Mouse (Mus musculus) erythroblast, embryonic 14.5 days (primary cell): ENCODE measurements around the gene Rpl27. TPM values are rescaled to one million over a fixed set of nuclear protein-coding genes. Genes with fewer than 3 reads are reported as not detected.
A peak's percentile ranks its signal among the peaks of the same experiment; 100 is the strongest.
"Not testable (repeated sequence)": the region's sequence is repeated elsewhere in the genome, so short reads cannot be mapped to it uniquely, and the experiment has no call there.

Source experiments
- H3K27me3 ChIP-seq: 2 replicates; pipeline ENCODE4 v1.6.1; 2012; ENCODE audit warnings: inconsistent platforms; ENCODE audit not compliant: control insufficient read depth
- H3K36me3 ChIP-seq: 2 replicates; pipeline ENCODE4 v1.6.1; 2012; ENCODE audit warnings: mild to moderate bottlenecking, inconsistent platforms; ENCODE audit not compliant: control insufficient read depth
- H3K4me1 ChIP-seq: 2 replicates; pipeline ENCODE4 v1.6.1; 2012; ENCODE audit warnings: inconsistent platforms; ENCODE audit not compliant: control insufficient read depth
- H3K4me3 ChIP-seq: replicated peaks from 2 replicates; pipeline ENCODE3; 2012; ENCODE audit warnings: moderate library complexity, mild to moderate bottlenecking, inconsistent platforms
- H3K9me3 ChIP-seq: 2 replicates; pipeline ENCODE4 v1.6.1; 2012; ENCODE audit warnings: low read length, inconsistent platforms, mixed read lengths; ENCODE audit not compliant: control insufficient read depth
- GATA1 ChIP-seq: IDR thresholded peaks from 2 replicates; pipeline ENCODE4 v1.6.1; 2012; ENCODE audit warnings: low read length, inconsistent platforms, mixed read lengths
- TAL1 ChIP-seq: IDR thresholded peaks from 3 replicates; pipeline ENCODE4 v1.6.1; 2012; ENCODE audit warnings: low read length, inconsistent platforms, mixed read lengths
- polyA plus RNA-seq: library from polyadenylated mRNA; stranded (reverse); fragments of >175 nt; gene quantifications from 2 replicates; pipeline ENCODE4 v1.2.3, GENCODE M21; 2012

Gene Rpl27
- polyA plus RNA-seq, 1 experiment: 28.9 TPM

DNA sequence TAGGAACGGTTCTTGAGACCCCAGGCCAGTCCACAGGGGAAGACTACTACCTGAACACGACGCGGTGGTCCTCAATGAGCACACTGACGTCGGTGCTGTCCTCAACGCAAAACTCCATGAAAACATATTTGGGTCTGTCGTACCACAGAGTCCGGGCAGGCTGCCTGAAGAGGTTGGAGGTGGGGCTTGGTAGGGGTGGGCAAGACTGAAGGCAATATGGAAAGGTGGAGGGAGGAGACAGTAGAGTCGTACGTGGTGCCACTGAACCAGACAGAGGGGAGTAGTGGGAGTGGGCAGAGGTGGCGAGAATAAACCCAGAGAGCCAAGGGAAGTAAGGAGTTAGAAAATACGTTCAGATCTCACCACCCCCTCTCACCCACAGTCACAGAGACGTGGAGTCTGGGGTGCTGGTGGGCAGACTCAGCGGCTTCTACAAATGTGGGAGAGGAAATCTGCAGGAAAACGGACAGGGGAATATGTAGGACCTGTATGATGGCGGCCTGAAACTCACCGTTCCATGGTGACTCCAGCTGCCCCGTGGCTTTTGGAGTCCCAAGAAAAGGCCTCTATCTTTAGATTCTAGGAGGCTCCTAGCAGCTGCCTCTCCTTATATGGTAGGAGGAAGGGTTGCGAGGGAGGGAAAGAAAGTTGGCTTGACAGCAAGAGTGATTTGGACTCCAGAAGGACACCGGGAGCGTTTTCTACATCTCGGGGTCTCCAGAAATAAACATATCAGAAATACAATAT lies 17.8 kb upstream of the Rpl27 start, which contains the start of gene Gm27029:
Gm27029 (minus strand) TSS at position 692 of the 747 bp plus-strand sequence.
- H3K4me3 ChIP-seq: peak within 1 kb of the TSS; percentile 81
- no peak for TF ChIP-seq GATA1
- no peak for TF ChIP-seq TAL1
- peaks cover 41% of the 10 kb centered on the region for H3K4me1 ChIP-seq
- no peaks in the 10 kb centered on the region for H3K9me3 ChIP-seq
- H3K36me3 ChIP-seq: peaks cover 9% of the 10 kb centered on the region
- peaks cover 8% of the 10 kb centered on the region; the same call in 1 of the 2 replicates for H3K27me3 ChIP-seq

DNA sequence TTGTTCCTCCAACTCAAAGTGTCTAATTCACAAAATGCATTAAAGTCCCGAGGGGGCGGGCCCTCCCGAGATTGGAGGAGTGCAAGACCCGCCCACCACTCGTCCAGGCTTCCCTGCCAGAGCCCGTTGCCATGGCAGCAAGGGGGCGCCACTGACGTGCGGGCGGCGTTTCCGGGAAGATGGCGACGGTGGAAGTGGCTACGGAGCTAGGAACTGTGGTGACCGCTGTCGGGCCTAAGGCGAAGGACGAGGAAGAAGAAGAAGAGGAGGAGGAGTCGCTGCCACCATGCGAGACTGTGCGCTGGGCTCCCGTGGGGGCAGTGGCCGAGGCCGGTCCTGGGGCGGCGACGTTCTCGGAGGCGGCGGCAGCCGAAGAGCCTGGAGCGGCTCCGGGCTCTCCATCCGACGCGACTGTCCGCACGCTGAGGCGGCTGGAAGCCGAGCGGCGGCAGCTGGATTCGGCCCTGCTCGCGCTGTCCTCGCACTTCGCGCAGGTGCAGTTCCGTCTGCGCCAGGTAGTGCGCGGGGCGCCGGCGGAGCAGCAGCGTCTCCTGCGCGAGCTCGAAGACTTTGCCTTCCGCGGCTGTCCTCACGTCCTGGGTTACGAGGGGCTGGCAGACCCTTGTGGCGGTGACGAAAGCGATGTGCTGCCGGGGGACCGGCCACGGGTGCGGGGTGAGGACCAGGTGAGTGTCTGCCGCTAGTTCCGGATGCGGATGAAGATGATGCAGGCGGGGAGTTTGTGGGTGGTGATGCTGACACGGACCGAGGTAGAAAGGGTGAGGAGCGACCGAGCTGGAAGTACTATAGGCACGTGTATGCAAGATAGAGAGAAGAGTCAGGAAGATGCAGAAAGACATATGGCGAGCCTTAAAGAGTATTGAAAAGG lies 16.9 kb upstream of the Rpl27 start, which contains the start of the genes Rundc1 and Ptges3l:
Rundc1 (plus strand) TSS at position 161 of the 889 bp plus-strand sequence.
Ptges3l (minus strand) TSS at position 409 of the 889 bp plus-strand sequence.
- H3K4me3 ChIP-seq: peak within 1 kb of the TSS; percentile 81
- TF ChIP-seq GATA1 (no peak), TAL1 (no peak)
- peaks cover 37% of the 10 kb centered on the region for H3K4me1 ChIP-seq

DNA sequence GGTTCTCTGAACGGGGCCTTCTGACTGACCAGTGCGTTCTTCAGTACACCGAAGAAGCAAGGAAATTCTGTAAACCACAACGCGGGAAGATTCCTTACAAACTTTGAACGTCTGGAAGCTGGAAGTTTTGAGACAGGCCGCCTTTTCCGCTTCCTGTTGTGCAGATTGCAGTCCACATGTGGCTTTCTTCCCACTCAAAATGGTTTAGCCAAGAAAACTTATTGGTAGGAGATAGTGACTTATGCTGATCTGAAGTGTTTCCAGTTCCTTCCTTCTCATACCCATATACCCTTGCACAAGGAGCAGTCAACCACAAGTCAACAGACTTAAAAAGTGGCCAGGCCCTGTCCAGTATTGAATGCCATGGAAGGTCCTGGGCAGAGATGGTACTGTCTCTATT lies 15.9 kb upstream of the Rpl27 start:
- H3K4me3 ChIP-seq: peak overlapping the region; percentile 81
- peaks cover 28% of the 10 kb centered on the region for H3K36me3 ChIP-seq
- TF ChIP-seq GATA1 (no peak), TAL1 (no peak)
- peaks cover 2% of the 10 kb centered on the region for H3K9me3 ChIP-seq
- H3K4me1 ChIP-seq: peaks cover 37% of the 10 kb centered on the region
- H3K27me3 ChIP-seq: peaks cover 8% of the 10 kb centered on the region; the same call in 1 of the 2 replicates

More for the DNA sequence above, 16.9 kb upstream of the Rpl27 start, which contains the start of the genes Rundc1 and Ptges3l:
- H3K27me3 ChIP-seq: peaks cover 8% of the 10 kb centered on the region; the same call in 1 of the 2 replicates
- H3K36me3 ChIP-seq: peaks cover 18% of the 10 kb centered on the region
- peaks cover under 1% of the 10 kb centered on the region for H3K9me3 ChIP-seq

DNA sequence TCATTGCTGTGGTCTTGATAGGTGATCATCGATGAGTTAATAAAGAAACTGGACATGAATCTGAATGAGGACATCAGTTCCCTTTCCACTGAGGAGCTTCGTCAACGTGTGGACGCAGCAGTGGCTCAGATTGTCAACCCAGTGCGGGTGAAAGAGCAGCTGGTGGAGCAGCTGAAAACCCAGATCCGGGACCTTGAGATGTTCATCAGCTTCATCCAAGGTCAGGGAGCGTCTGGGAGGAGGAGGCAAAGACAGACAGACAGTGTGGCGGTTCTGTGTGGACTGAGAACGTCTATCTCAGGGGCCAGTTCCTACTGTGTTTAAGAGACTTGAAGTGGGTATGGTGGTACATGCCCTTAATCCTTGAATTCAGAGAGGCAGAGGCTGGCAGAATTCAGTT lies 10.8 kb upstream of the Rpl27 start:
- TF ChIP-seq TAL1 (no peak), GATA1 (no peak)
- Histone ChIP-seq H3K4me3 (no peak overlapping the region), H3K9me3 (peaks cover 2% of the 10 kb centered on the region), H3K27me3 (no peaks in the 10 kb centered on the region), H3K4me1 (peaks cover 11% of the 10 kb centered on the region), H3K36me3 (peaks cover 69% of the 10 kb centered on the region)

DNA sequence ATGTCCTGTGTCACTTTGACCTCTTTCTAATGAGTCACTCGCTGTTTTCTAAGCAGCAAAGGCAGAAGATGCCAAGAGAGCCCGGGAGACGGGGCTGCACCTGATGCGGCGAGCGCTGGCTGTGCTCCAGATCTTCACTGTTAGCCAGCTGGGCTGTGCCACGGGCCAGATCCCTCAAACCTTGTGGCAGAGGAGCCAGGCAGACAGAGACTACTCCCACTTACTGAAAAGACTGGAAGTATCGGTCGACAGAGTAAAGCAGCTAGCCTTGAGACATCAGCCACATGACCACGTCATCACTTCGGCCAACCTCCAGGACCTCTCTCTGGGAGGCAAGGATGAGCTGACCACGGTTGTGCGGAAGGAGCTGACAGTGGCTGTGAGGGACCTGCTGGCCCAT lies 8.7 kb upstream of the Rpl27 start:
- Histone ChIP-seq H3K36me3 (peaks cover 66% of the 10 kb centered on the region), H3K27me3 (no peaks in the 10 kb centered on the region), H3K9me3 (peaks cover 2% of the 10 kb centered on the region), H3K4me3 (no peak overlapping the region), H3K4me1 (peaks cover 4% of the 10 kb centered on the region)
- TF ChIP-seq GATA1 (no peak), TAL1 (no peak)

DNA sequence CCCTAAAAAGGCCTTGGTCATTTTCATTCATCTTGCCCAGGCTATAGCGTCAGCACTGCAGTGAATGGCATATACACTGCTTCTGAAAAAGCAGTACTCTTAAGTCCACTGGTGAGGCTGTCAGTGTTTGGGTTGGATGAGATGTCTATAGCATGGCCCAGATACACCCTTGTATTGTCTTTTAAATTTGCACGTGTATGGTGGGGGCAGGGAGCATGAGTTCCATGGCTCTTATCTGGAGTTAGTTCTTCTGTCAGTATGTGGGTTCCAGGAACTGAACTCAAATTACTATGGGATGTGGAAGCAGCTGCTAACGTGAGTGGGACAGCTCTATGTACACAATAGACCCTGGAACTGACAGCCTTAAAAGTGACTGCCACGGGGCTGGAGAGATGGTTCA lies 6.3 kb upstream of the Rpl27 start:
- peaks cover 44% of the 10 kb centered on the region for H3K36me3 ChIP-seq

DNA sequence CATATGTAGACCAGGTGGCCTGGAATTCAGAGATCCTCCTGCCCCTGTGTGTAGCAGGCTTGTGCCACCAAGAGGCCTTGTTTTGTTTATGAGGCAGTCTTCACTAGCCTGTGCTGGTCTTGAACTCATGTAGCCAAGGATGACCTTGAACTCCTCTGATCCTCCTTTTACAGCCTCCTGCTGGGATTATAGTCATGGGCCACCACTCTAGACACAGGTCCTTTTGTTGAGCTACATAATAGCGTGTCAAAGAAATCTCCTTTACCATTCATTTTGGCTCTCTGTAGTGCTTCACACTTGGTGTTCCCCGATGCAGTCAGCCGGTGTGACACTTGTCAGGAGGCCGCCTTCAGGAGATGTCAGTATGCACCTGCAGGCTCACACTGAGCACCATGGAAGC lies 5.2 kb upstream of the Rpl27 start:
- H3K4me3 ChIP-seq: no peak overlapping the region

More for the DNA sequence above, 6.3 kb upstream of the Rpl27 start:
- Histone ChIP-seq H3K4me3 (no peak overlapping the region), H3K4me1 (peaks cover 7% of the 10 kb centered on the region), H3K27me3 (no peaks in the 10 kb centered on the region), H3K9me3 (no peaks in the 10 kb centered on the region)
- TF ChIP-seq GATA1: no peak
- no peak for TF ChIP-seq TAL1

DNA sequence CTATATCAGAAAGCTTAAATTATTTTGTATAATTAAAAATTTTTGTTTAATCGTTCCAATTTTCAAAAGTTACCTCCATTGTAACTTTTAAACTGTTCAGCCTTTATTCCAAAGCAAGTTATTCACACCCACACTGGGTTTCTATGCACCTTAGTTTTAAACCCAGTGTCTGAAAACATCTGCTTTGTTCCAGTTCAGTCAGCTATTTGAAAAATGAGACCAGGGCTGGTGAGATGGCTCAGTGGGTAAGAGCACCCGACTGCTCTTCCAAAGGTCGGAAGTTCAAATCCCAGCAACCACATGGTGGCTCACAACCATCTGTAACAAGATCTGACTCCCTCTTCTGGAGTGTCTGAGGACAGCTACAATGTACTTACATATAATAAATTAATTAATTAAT lies 4.1 kb upstream of the Rpl27 start:
- H3K9me3 ChIP-seq, H3K4me3 ChIP-seq: not testable (repeated sequence)

More for the DNA sequence above, 5.2 kb upstream of the Rpl27 start:
- Histone ChIP-seq H3K4me1 (peaks cover 8% of the 10 kb centered on the region), H3K9me3 (no peaks in the 10 kb centered on the region), H3K36me3 (peaks cover 33% of the 10 kb centered on the region), H3K27me3 (no peaks in the 10 kb centered on the region)
- TF ChIP-seq GATA1 (no peak), TAL1 (no peak)

DNA sequence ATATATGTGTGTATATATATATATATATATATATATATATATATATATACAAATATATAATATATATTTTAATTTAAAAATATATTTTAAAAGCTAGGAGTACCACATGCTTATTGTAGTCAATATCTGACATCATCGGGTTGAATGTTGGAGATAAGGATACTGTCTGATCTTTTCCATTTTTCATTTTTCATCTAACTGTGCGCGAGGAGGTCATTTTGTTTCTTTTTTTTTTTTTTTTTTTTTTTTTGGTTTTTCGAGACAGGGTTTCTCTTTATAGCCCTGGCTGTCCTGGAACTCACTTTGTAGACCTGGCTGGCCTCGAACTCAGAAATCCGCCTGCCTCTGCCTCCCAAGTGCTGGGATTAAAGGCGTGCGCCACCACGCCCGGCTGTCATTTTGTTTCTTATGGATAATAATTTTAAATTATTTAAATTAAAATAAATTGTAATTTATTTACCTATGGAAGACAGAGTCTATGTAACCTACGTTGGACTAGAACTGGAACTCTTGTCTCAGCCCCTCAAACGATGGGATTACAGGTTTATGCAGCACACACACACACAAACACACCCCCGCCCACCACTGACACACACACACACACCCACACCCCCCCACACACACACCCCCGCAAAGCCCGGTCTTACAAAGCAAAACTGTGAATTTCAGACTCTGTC lies 510 bp upstream of the Rpl27 start:
- not testable (repeated sequence) for H3K27me3 ChIP-seq, H3K9me3 ChIP-seq
- Histone ChIP-seq H3K4me1 (peaks cover 35% of the 10 kb centered on the region), H3K4me3 (peak overlapping the region; percentile 73), H3K36me3 (peaks cover 35% of the 10 kb centered on the region)

More for the DNA sequence above, 4.1 kb upstream of the Rpl27 start:
- H3K27me3 ChIP-seq: not testable (repeated sequence)
- peaks cover 31% of the 10 kb centered on the region for H3K36me3 ChIP-seq
- peaks cover 13% of the 10 kb centered on the region for H3K4me1 ChIP-seq
